Mouse (Mus musculus): ENCODE measurements around the gene Kif26b.

DNA sequence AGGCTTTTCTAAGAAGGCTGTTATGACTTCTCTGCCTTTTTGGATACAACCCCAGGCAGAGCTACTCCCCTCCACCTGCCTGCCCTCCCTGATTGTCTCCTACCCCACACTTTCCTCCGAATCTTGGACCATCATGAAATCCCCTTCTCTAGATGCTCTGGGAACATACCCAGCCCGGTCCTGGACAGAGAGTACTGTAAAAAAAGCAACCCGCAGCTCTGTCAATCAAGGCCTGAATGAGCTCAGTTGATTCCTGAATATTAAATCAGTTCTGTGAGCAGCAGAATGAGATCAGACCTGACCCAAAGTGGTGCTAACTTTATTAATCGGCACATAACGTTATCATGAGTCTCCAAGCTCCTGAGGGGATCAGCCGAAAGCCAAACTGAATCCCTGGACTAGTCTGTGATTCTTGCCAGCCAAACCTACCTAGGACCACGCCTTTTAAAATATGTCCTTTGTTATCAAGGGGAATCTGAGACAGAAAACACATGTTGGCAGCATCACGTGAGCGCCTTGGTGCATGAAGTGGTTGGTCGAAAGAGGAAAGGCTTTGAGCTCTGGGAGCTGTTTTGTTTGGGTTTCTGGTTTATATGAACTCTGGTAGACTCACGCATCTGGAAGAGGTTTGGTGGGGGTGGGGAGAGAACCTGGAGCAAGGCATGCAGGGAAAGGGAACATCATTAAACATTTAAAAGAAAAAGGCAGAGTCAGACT, 271.1 kb downstream of the Kif26b start:
- TF ChIP-seq CTCF (IDR thresholded peaks at IDR 0.05; ENCODE audit: insufficient read depth, low read depth, low read length) = no peak
- no peak for TF ChIP-seq POLR2A (IDR thresholded peaks at IDR 0.05; ENCODE audit: insufficient read depth, low read depth, low read length)
